Mouse (Mus musculus) bone marrow, adult 2 months (tissue): ENCODE data around the gene Cebpb.

Source experiments
- CTCF ChIP-seq: fragments of 200-500 bp; IDR thresholded peaks from 2 replicates; pipeline ENCODE4 v1.5.1; 2011; ENCODE audit warnings: low read length, control low read depth; ENCODE audit not compliant: control insufficient read depth, insufficient read depth
- POLR2A ChIP-seq: fragments of 200-500 bp; IDR thresholded peaks from 2 replicates; pipeline ENCODE4 v1.6.1; 2011; ENCODE audit warnings: low read depth, mild to moderate bottlenecking, control low read depth, low read length, borderline replicate concordance; ENCODE audit not compliant: control insufficient read depth

DNA sequence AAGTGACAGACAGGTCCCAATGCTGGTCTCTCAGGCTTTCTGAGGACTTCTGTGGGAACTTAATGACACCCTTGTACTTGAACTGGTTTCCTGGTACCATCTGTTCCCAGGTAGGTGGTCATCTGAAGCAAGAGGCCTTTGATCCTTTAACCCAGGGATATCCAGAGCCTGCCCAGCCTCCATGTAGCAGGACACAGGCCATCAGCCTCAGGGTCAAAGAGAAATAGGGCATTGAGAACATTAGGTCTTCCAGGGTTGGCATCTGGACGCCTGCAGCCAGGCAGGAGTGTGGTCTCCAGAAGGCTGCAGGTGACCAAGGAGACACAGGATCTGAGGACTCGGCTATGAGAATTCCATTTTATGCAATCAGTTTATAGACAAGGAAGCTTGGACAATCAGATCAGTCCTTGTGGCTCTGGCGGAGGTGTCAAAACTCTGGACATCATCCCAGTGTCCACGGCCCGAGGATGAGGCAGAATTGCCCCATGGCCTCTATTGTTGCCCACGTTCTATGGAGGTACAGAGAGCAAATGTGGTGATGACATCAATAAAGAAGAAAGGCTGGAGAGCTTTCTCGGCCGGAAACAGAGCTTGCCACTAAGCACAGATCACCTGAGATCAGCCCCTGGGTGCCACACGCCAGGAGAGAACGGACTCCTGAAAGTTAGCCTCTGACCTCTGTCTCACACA is 33.7 kb upstream of the Cebpb start:
- TF ChIP-seq CTCF, result no peak
- no peak for TF ChIP-seq POLR2A
